Mouse (Mus musculus) forebrain, embryonic 12.5 days (tissue): ENCODE data around the gene Nfia. TPM values are rescaled to one million over a fixed set of nuclear protein-coding genes. Genes with fewer than 3 reads are reported as not detected.
A peak's percentile ranks its signal among the peaks of the same experiment; 100 is the strongest.

Experiments
- ATAC-seq: fragments of 200-750 bp; cut with Nextera tagmentation; 2 replicates; pipeline ENCODE4 v1.8.0; 2017; ENCODE audit warnings: moderate TSS enrichment; ENCODE audit not compliant: low FRiP score
- H3K27ac ChIP-seq: fragments of 300-500 bp; sonication (generic); 2 replicates; pipeline ENCODE4 v1.5.1; 2016; ENCODE audit warnings: mild to moderate bottlenecking
- H3K27me3 ChIP-seq: fragments of 300-500 bp; sonication (generic); 2 replicates; pipeline ENCODE4 v1.6.1; 2016; ENCODE audit warnings: mild to moderate bottlenecking
- H3K36me3 ChIP-seq: fragments of 300-500 bp; sonication (generic); replicated peaks from 2 replicates; pipeline ENCODE4 v1.6.1; 2016; ENCODE audit warnings: mild to moderate bottlenecking
- H3K4me1 ChIP-seq: fragments of 300-500 bp; sonication (generic); 2 replicates; pipeline ENCODE4 v1.6.1; 2016
- H3K4me2 ChIP-seq: fragments of 300-500 bp; sonication (generic); 2 replicates; pipeline ENCODE4 v1.6.1; 2016; ENCODE audit warnings: mild to moderate bottlenecking, moderate library complexity
- H3K4me3 ChIP-seq: fragments of 300-500 bp; sonication (generic); replicated peaks from 2 replicates; pipeline ENCODE4 v1.5.1; 2016; ENCODE audit warnings: mild to moderate bottlenecking
- H3K9ac ChIP-seq: fragments of 300-500 bp; sonication (generic); 2 replicates; pipeline ENCODE4 v1.6.1; 2016; ENCODE audit warnings: mild to moderate bottlenecking
- H3K9me3 ChIP-seq: fragments of 300-500 bp; sonication (generic); 2 replicates; pipeline ENCODE4 v1.6.1; 2016
- WGBS: fragments of 180-500 bp; shearing (Covaris S2); methylation state at CpG from one replicate; pipeline ENCODE4 v1.1.7; 2016; 5-methylcytosine and 5-hydroxymethylcytosine counted together
- polyA plus RNA-seq: library from polyadenylated mRNA; unstranded; fragments of >200 nt; fragmentation: Nextera tagmentation; extraction: Ambion mirVana; gene quantifications from 2 replicates; pipeline ENCODE4 v1.2.1, GENCODE M21; 2016

Gene Nfia
- polyA plus RNA-seq, 1 experiment from 2014 or later: 62.1 TPM

- no peaks in the 10 kb centered on the region for H3K9me3 ChIP-seq
- H3K36me3 ChIP-seq: no peaks in the 10 kb centered on the region
- no peak for ATAC-seq
- no peak overlapping the region; the same call in 1 of the 2 replicates for H3K27ac ChIP-seq
- peak overlapping the region; percentile 52; the same call in 1 of the 2 replicates for H3K9ac ChIP-seq
- WGBS: 16% methylated on average over 5 of the region's 5 CpGs
- H3K4me2 ChIP-seq: peak overlapping the region; percentile 68
- peak overlapping the region; percentile 32 for H3K4me3 ChIP-seq
- H3K4me1 ChIP-seq: peaks cover 38% of the 10 kb centered on the region
- peaks cover 56% of the 10 kb centered on the region for H3K27me3 ChIP-seq
Observed at GRCm38 (mm10) chr4:97752276-97753010, 20.1 kb upstream of the Nfia start.

- H3K9me3 ChIP-seq: no peaks in the 10 kb centered on the region
- 12% methylated on average over 1 of the region's 1 CpGs for WGBS
Observed at GRCm38 (mm10) chr4:97753521-97753920, 19.0 kb upstream of the Nfia start.

DNA sequence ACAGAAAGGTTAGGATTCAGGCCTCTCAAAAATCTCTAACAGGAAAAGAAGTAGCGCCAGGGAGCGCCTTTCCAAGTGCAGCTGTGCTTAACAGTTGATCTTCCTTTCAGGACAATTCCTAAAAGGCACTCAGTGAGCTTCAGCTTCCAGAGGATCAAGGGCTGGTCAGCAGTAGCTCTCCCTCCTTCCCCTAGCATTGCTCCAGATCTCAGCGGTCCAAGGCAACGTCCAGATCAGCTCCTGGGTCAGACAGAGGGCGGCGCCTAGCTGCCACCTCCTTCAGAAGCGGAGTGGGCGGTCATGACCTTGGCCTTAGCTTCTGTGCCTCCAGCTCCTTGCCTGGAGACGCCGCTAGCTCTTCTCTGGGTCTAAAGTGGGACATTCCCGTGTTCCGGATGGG lies 18.3 kb upstream of the Nfia start:
- Histone ChIP-seq H3K4me3 (no peak overlapping the region), H3K9ac (no peak overlapping the region), H3K36me3 (no peaks in the 10 kb centered on the region), H3K4me1 (peaks cover 50% of the 10 kb centered on the region), H3K4me2 (0 out of 2 replicates have a peak overlapping the region, but pooled peaks have one; percentile 2), H3K27me3 (peaks cover 55% of the 10 kb centered on the region), H3K9me3 (no peaks in the 10 kb centered on the region), H3K27ac (no peak overlapping the region)
- 12% methylated on average over 12 of the region's 12 CpGs for WGBS
- no peak for ATAC-seq

More at GRCm38 (mm10) chr4:97753521-97753920, 19.0 kb upstream of the Nfia start:
- Histone ChIP-seq H3K4me1 (peaks cover 45% of the 10 kb centered on the region), H3K4me3 (no peak overlapping the region), H3K36me3 (no peaks in the 10 kb centered on the region), H3K27me3 (peaks cover 54% of the 10 kb centered on the region), H3K9ac (no peak overlapping the region), H3K4me2 (no peak overlapping the region), H3K27ac (no peak overlapping the region)
- no peak for ATAC-seq

- peak overlapping the region; percentile 70 for H3K4me2 ChIP-seq
- H3K4me3 ChIP-seq: peak overlapping the region; percentile 45
- H3K4me1 ChIP-seq: peaks cover 32% of the 10 kb centered on the region
- no peaks in the 10 kb centered on the region for H3K36me3 ChIP-seq
- no peaks in the 10 kb centered on the region for H3K9me3 ChIP-seq
- peak overlapping the region; percentile 64 for H3K9ac ChIP-seq
- ATAC-seq: peak; percentile 81
- WGBS: under 1% methylated on average over 38 of the region's 38 CpGs
- H3K27me3 ChIP-seq: peaks cover 47% of the 10 kb centered on the region
- peak overlapping the region; percentile 75 for H3K27ac ChIP-seq
Observed at GRCm38 (mm10) chr4:97757207-97757977, 15.1 kb upstream of the Nfia start.

GRCm38 (mm10) chr4:97757978-97758461 lies 14.5 kb upstream of the Nfia start:
- peaks cover 41% of the 10 kb centered on the region for H3K27me3 ChIP-seq
- peak overlapping the region; percentile 75 for H3K27ac ChIP-seq
- peak overlapping the region; percentile 64 for H3K9ac ChIP-seq
- peak overlapping the region; percentile 70 for H3K4me2 ChIP-seq
- ATAC-seq: peak; percentile 76
- H3K36me3 ChIP-seq: no peaks in the 10 kb centered on the region
- peaks cover 26% of the 10 kb centered on the region for H3K4me1 ChIP-seq
- WGBS: under 1% methylated on average over 14 of the region's 14 CpGs
- H3K4me3 ChIP-seq: peak overlapping the region; percentile 45
- H3K9me3 ChIP-seq: no peaks in the 10 kb centered on the region

DNA sequence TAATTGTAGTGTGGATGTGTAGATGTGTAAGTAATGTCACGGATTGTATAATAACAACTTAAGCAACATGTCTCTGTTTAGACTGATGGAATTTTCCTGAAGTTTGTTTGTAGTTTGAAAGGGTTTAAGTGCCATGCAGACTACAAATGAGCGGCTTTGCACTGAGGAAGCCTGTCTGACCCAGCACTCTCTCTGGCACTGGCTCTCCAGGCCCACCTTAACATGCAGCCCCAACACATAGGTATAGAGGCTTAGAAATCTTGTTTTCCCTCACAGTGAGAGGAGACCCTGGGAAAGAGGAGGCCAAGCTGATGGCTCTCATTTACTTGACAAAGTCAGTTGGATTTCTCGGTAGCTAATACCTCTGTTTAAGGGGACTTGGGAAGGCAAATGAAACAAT lies 13.9 kb upstream of the Nfia start:
- peak overlapping the region; percentile 75 for H3K27ac ChIP-seq
- H3K4me1 ChIP-seq: peaks cover 26% of the 10 kb centered on the region
- H3K27me3 ChIP-seq: peaks cover 34% of the 10 kb centered on the region
- H3K9me3 ChIP-seq: no peaks in the 10 kb centered on the region
- H3K4me2 ChIP-seq: peak overlapping the region; percentile 70
- peak overlapping the region; percentile 64; the same call in 1 of the 2 replicates for H3K9ac ChIP-seq
- peak overlapping the region; percentile 45 for H3K4me3 ChIP-seq
- 8% methylated on average over 3 of the region's 3 CpGs for WGBS
- H3K36me3 ChIP-seq: no peaks in the 10 kb centered on the region
- no peak for ATAC-seq

DNA sequence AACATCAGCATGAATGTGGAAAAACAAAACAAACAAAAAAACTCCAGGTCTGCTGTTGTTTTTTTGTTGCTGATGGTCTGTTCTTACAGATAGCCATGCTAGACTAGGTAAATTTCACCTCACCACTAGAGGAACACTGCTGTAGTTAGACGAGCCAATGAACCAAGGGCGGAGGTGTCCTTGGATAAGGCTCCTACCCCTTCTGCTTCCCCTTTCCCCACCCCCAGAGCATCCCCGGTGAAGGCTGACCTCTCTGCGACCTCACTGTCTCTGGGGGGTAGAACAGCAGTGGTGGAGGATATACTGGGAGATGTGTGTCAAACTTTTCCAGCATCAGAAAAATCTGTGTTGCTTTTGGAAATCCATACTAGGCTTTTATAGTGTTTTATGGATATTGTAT lies 7.9 kb upstream of the Nfia start:
- no peak for ATAC-seq
- Histone ChIP-seq H3K36me3 (no peaks in the 10 kb centered on the region), H3K4me3 (no peak overlapping the region), H3K27me3 (no peaks in the 10 kb centered on the region), H3K9me3 (no peaks in the 10 kb centered on the region), H3K9ac (no peak overlapping the region), H3K4me2 (no peak overlapping the region), H3K27ac (no peak overlapping the region), H3K4me1 (no peaks in the 10 kb centered on the region)
- WGBS: 35% methylated on average over 4 of the region's 4 CpGs

GRCm38 (mm10) chr4:97765341-97766020 lies 7.1 kb upstream of the Nfia start:
- no peaks in the 10 kb centered on the region for H3K36me3 ChIP-seq
- no peaks in the 10 kb centered on the region for H3K27me3 ChIP-seq
- 0 out of 2 replicates have a peak, but pooled peaks cover under 1% of the 10 kb centered on the region for H3K4me1 ChIP-seq
- no peak for ATAC-seq
- H3K27ac ChIP-seq: no peak overlapping the region
- H3K4me3 ChIP-seq: no peak overlapping the region
- H3K4me2 ChIP-seq: no peak overlapping the region
- no peak overlapping the region for H3K9ac ChIP-seq
- WGBS: 88% methylated on average over 4 of the region's 4 CpGs
- no peaks in the 10 kb centered on the region for H3K9me3 ChIP-seq

DNA sequence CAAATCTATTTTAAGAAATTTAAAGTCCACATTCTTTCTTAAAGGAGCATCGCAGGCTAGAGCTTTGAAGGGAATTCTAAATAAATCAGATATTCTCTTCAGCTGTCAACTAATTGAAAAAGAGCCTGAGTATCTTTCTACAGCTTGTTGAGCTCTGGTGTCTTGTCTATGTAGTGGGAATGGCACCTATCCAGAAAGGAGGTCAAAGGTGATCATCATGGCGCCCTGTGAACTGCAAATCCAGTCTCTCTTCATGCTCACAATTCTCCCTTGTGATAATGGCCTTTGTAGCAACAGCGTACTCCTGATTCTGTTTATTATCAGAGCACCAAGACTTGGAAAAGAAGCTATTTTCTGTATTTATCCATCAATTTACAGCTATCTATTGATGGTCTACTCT lies 6.4 kb upstream of the Nfia start:
- no peak for ATAC-seq
- Histone ChIP-seq H3K27me3 (no peaks in the 10 kb centered on the region), H3K27ac (no peak overlapping the region), H3K9ac (no peak overlapping the region), H3K4me3 (no peak overlapping the region), H3K36me3 (no peaks in the 10 kb centered on the region), H3K4me2 (no peak overlapping the region), H3K9me3 (no peaks in the 10 kb centered on the region), H3K4me1 (0 out of 2 replicates have a peak, but pooled peaks cover 4% of the 10 kb centered on the region)
- 86% methylated on average over 3 of the region's 3 CpGs for WGBS

DNA sequence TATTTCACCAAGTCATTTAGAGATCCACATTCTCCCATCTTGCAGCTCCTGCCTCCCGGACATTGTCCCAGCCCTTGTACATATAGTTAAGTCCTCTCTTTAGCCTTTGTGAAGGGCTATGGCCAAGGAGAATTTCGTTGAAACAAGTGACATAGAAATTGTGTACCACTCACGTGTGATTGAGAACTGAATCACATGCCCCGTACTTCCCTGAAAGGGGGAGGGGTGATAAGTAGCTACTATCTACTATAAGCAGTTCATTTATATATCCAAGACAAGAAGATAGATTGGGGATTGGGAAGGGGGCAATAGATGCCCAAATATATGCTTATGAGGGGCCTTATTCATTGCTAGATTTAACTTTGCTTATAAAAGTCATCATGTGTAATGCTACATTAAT lies 5.5 kb upstream of the Nfia start:
- Histone ChIP-seq H3K4me3 (no peak overlapping the region), H3K9me3 (no peaks in the 10 kb centered on the region), H3K4me2 (no peak overlapping the region), H3K36me3 (no peaks in the 10 kb centered on the region), H3K27me3 (no peaks in the 10 kb centered on the region), H3K9ac (no peak overlapping the region), H3K4me1 (peaks cover 9% of the 10 kb centered on the region), H3K27ac (no peak overlapping the region)
- 79% methylated on average over 4 of the region's 4 CpGs for WGBS
- no peak for ATAC-seq

- Histone ChIP-seq H3K4me3 (no peak overlapping the region), H3K27me3 (no peaks in the 10 kb centered on the region), H3K9me3 (no peaks in the 10 kb centered on the region), H3K4me1 (peaks cover 9% of the 10 kb centered on the region), H3K9ac (no peak overlapping the region), H3K27ac (no peak overlapping the region), H3K4me2 (no peak overlapping the region), H3K36me3 (no peaks in the 10 kb centered on the region)
- ATAC-seq: no peak
- 93% methylated on average over 5 of the region's 5 CpGs for WGBS
Observed at GRCm38 (mm10) chr4:97767516-97767915, 5.0 kb upstream of the Nfia start.

DNA sequence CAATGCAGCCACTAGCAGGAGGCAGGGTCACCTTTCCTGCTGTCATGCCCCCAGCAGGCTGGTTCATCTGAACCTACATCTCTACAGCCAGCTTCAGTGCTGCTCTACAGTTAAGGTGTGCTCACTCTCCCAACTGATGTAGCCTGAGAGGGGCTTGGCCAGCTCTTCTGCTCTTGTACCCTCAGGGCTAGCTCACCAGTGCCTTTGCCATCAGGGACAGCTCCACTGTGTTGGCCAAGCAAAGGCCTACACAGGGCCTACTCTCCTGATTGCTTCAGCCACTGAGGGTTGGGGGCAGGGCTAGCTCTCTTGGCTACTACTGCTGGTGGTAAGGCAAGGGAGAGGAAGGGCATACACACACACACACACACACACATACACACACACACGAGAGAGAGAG lies 2.7 kb upstream of the Nfia start:
- no peak overlapping the region for H3K4me2 ChIP-seq
- no peak overlapping the region for H3K27ac ChIP-seq
- H3K9ac ChIP-seq: no peak overlapping the region
- H3K9me3 ChIP-seq: no peaks in the 10 kb centered on the region
- peaks cover 24% of the 10 kb centered on the region for H3K4me1 ChIP-seq
- no peak overlapping the region for H3K4me3 ChIP-seq
- WGBS: no CpG with 5 or more reads among the region's 1 CpGs
- ATAC-seq: no peak
- H3K27me3 ChIP-seq: no peaks in the 10 kb centered on the region
- H3K36me3 ChIP-seq: no peaks in the 10 kb centered on the region
